Mouse (Mus musculus) heart, postnatal 14 days (tissue): ENCODE measurements at regions not wholly inside any gene's neighbourhood (a gene's known extent, or its start where the extent isn't known, plus 50 kb on each side); places are given as distances from the start of the nearest gene placed in this dataset.

Source experiments
- DNase-seq, 2 experiments: peaks; one replicate each; pipeline ENCODE4 v3.0.0; 2021 to 2022
- intact Hi-C: fragments of 180-260 bp; cut with DNase I; formaldehyde crosslinking; loops from one replicate; pipeline ENCODE4 v1.15.1; 2025

DNA sequence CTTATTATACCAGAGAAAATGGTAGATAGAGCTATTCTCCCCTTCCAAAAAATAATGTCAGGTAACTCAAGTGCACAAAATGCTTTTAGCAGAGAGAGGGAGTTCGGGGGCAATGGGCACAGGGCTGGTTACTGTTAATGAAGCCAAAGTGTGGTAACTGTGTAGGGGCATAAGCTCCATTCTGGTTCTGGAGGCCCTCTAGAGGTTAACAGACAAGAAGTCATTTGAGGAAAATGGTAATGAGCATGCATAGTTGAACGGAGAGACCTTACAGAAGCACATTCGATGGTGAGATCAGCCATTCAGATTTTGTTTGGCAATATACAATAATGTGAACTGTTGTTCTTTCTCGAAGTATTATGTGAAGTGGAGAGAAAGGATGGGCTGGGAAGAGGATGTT is 1479.4 kb downstream of the Slc22a22 start:
- DNase-seq = no peak
- intact Hi-C loops = no loop called here

DNA sequence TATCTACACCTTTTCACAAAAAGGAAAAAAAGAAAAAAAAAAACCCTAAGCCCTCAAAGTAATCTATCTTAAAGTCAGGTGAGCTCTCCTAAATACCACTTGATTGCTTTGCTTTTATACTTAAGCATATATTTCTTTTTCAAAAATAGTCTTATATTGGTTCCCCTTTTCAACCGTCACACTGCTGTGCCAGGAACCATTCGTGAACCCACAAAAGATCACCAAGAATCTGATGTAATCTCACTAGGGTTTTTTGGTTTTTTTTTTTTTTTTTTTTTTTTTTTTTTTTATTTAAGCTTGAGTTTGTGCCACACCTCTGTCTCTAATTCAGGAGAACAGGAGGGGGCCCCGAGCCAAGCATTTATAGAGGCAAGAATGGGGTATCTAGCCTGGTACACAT is 1482.7 kb downstream of the Slc22a22 start:
- intact Hi-C loops = no loop called here
- no peak for DNase-seq

DNA sequence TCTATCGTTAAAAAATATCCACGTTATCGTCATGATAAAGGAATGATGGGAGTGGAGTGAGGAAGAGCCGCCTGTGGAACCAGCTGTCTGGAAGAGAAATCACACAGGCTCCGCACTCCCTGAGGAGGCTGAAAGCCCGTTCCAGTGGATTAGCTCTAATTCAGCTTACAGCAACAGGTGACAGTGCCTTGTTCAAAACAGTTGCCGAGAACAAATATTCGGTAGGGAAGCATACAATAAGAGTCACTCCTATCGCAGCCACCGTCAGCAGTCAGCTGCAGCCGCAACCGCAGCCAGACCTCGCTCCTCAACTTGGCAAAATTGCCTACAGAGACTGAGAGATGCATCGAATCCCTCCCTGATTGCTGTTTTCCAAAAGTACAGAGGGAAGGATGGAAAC is 1501.6 kb downstream of the Slc22a22 start:
- intact Hi-C loops = no loop called here
- no peak for DNase-seq

DNA sequence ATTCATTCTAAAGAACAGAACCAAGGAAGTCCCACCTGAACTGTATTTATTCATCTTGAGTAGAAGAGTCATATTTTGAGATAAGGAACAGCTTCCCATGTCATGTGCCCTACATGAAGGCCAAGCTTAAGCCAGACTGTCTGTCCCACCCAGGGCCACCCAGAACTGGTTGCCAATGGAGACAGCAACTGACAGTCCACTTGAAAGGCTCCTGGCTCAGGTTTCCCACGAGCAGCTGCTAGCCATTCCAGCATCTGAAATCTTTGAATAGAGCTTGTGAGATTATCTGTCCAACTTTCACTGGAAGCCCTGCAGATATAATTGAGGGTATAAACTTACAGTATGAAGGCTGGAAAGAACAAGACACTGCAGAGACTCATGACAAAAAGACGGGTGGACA is 1510.6 kb downstream of the Slc22a22 start:
- intact Hi-C loops = no loop called here
- no peak for DNase-seq

DNA sequence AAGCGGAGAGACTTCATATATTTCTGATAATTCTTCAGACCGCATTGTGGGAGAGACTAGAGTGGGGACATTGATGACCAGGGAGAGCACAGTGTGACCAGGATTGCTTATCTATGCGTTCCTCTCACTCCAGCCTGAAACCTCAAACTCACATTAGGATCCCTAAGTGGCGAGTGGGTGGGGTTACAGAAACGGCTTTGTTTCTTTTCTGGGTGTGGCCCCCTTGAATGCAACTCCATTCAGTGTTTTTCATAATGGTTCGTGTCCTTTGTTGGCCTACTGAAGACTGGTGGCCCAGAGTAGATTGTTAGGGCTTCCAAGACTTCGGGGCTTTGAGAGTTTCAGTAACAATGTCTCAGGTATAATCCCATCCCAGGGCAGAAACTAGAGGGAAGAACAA is 1512.1 kb downstream of the Slc22a22 start:
- no peak for DNase-seq
- intact Hi-C loops = no loop called here

DNA sequence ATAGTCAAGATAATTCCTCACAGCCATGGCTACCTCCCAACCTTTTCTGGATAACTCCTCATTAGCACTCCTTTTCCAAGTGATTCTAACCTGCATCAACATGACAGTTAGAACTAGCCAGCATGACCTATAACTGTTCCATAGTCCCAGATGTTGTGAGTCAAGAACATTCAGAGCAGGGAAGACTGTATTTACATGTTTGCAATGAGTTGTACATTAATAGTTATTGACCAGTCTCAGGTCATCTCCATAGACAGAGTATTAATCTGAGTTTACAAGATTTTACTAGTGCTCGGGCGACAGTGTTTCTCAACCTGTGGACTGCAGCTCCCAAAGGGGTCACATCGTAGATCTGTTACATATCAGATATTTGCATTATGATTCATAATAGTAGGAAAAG is 1515.3 kb downstream of the Slc22a22 start:
- DNase-seq = no peak
- intact Hi-C loops = no loop called here
